Mouse (Mus musculus) hindbrain, embryonic 11.5 days (tissue): ENCODE data around the gene Smarcc2. TPM values are rescaled to one million over a fixed set of nuclear protein-coding genes. Genes with fewer than 3 reads are reported as not detected.

Experiments used
- ATAC-seq: fragments of 200-750 bp; cut with Nextera tagmentation; 2 replicates; pipeline ENCODE4 v1.8.0; 2017; ENCODE audit warnings: mild to moderate bottlenecking, moderate TSS enrichment, moderate library complexity; ENCODE audit not compliant: low FRiP score
- DNase-seq: peaks from one replicate; pipeline ENCODE4 v3.0.0-alpha.2; 2015; ENCODE audit warnings: low spot score
- H3K27ac ChIP-seq: fragments of 300-500 bp; sonication (generic); 2 replicates; pipeline ENCODE4 v1.5.1; 2014; ENCODE audit warnings: mild to moderate bottlenecking, low read depth, low read length
- H3K27me3 ChIP-seq: fragments of 300-500 bp; sonication (generic); 2 replicates; pipeline ENCODE4 v1.6.1; 2014; ENCODE audit warnings: mild to moderate bottlenecking, low read length, moderate library complexity, mixed read lengths; ENCODE audit not compliant: control insufficient read depth, insufficient read depth
- H3K36me3 ChIP-seq: fragments of 300-500 bp; sonication (generic); 2 replicates; pipeline ENCODE4 v1.6.1; 2014; ENCODE audit warnings: mild to moderate bottlenecking, low read length, moderate library complexity, mixed read lengths; ENCODE audit not compliant: control insufficient read depth, insufficient read depth
- H3K4me1 ChIP-seq: fragments of 300-500 bp; sonication (generic); replicated peaks from 2 replicates; pipeline ENCODE4 v1.6.1; 2014; ENCODE audit warnings: low read length, mixed read lengths; ENCODE audit not compliant: control insufficient read depth, insufficient read depth
- H3K4me2 ChIP-seq: fragments of 300-500 bp; sonication (generic); replicated peaks from 2 replicates; pipeline ENCODE4 v1.6.1; 2014; ENCODE audit warnings: mild to moderate bottlenecking, low read depth, low read length
- H3K4me3 ChIP-seq: fragments of 300-500 bp; sonication (generic); 2 replicates; pipeline ENCODE4 v1.5.1; 2014; ENCODE audit warnings: low read depth, low read length
- H3K9ac ChIP-seq: fragments of 300-500 bp; sonication (generic); 2 replicates; pipeline ENCODE4 v1.6.1; 2014; ENCODE audit warnings: low read depth, low read length
- H3K9me3 ChIP-seq: fragments of 300-500 bp; sonication (generic); 2 replicates; pipeline ENCODE4 v1.6.1; 2016; ENCODE audit warnings: low read length; ENCODE audit not compliant: control insufficient read depth
- WGBS: fragments of 180-500 bp; shearing (Covaris S2); extraction: QIAGEN DNeasy Blood & Tissue Kit; methylation state at CpG from one replicate; pipeline ENCODE4 v1.1.7; 2014; 5-methylcytosine and 5-hydroxymethylcytosine counted together
- polyA plus RNA-seq: library from polyadenylated mRNA; unstranded; fragments of >200 nt; fragmentation: Nextera tagmentation; extraction: Ambion mirVana; gene quantifications from 2 replicates; pipeline ENCODE4 v1.2.1, GENCODE M21; 2014

Smarcc2 gene
- polyA plus RNA-seq, 1 experiment from 2014 or later, result 170 TPM

DNA sequence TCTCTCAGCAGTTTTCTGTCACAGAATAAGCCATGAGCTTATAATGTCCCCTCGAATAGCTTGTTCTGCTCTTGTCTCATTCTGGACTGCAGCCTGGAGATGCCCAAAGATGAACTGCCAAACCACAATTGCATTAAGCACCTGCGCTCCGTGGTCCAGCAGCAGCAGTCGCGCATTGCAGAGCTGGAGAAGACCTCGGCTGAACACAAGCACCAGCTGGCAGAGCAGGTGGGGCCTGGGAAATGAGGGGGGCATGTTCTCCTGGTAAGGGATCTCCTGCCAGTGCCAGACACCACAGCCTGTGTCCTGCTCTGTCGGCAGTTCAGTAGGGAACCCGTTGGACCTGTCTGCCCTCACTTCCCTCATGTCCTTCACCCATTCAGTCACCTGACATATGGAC, 22.7 kb upstream of the Smarcc2 start:
- H3K27ac ChIP-seq, result no peak overlapping the region
- 96% methylated on average over 8 of the region's 8 CpGs for WGBS
- H3K4me3 ChIP-seq, result no peak overlapping the region
- no peaks in the 10 kb centered on the region for H3K9me3 ChIP-seq
- no peaks in the 10 kb centered on the region for H3K4me1 ChIP-seq
- H3K27me3 ChIP-seq, result no peaks in the 10 kb centered on the region
- no peak for DNase-seq
- no peak for ATAC-seq
- no peak overlapping the region for H3K4me2 ChIP-seq
- H3K36me3 ChIP-seq, result peaks cover 8% of the 10 kb centered on the region; the same call in 1 of the 2 replicates
- H3K9ac ChIP-seq, result no peak overlapping the region

DNA sequence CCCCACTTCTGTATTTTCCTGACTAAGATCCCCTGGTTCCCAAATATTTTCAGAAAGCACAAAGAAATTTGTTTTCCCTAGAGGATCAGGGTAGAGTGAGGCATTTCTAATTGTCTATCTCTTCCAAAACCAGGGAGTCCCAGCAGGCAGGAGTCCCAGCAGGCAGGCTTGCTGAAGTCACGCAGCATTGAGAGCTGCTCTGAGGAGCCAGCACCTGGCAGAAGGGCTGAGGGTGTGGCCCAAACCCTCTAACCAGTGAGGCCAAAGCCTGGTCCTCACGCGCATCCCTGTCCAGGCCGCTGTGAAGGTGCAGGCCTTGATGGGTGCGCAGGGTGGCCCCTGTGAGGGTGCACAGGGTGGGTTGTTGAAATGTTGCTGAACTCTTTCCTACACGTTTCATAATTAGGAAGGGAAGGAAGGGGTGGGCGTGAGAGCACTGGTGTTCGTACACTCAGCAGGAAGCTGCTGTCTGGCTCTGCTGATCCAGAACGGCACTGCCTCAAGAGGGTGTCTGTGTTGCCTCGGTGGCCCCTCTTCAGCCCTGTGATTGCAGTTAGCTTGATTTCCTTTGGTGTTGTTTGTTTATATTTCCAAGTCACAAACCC, 20.3 kb upstream of the Smarcc2 start:
- no peaks in the 10 kb centered on the region for H3K4me1 ChIP-seq
- H3K36me3 ChIP-seq, result peaks cover 8% of the 10 kb centered on the region; the same call in 1 of the 2 replicates
- no peaks in the 10 kb centered on the region for H3K27me3 ChIP-seq
- no peak overlapping the region for H3K9ac ChIP-seq
- H3K27ac ChIP-seq, result no peak overlapping the region
- no peak overlapping the region for H3K4me3 ChIP-seq
- no peak overlapping the region for H3K4me2 ChIP-seq
- ATAC-seq (no peak), DNase-seq (no peak)
- 81% methylated on average over 10 of the region's 10 CpGs for WGBS
- no peaks in the 10 kb centered on the region for H3K9me3 ChIP-seq

DNA sequence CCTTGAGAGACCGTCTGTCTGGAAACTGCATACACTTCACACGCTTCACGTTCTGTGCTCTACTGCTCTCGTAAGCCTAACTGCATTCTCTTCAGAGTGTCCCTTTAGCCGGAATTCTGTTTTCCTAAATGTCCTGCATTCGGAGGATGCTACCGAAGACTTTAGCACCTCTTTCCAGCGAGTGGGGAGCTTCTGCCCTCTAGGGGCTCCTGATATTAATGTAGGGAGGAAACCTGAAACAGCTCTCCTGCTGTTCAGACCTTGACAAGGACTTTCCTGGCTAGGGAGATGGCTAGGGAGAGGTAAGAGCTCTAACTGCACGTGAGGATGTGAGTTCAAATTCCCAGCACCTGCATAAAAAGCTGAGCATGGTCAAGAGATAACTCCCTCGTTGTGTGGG, 18.6 kb upstream of the Smarcc2 start:
- H3K27ac ChIP-seq, result no peak overlapping the region
- peaks cover 7% of the 10 kb centered on the region; the same call in 1 of the 2 replicates for H3K36me3 ChIP-seq
- no peaks in the 10 kb centered on the region for H3K27me3 ChIP-seq
- no peak for DNase-seq
- WGBS, result 73% methylated on average over 10 of the region's 10 CpGs
- ATAC-seq, result no peak
- no peak overlapping the region for H3K4me2 ChIP-seq
- no peak overlapping the region for H3K9ac ChIP-seq
- no peaks in the 10 kb centered on the region for H3K4me1 ChIP-seq
- no peak overlapping the region for H3K4me3 ChIP-seq
- no peaks in the 10 kb centered on the region for H3K9me3 ChIP-seq

DNA sequence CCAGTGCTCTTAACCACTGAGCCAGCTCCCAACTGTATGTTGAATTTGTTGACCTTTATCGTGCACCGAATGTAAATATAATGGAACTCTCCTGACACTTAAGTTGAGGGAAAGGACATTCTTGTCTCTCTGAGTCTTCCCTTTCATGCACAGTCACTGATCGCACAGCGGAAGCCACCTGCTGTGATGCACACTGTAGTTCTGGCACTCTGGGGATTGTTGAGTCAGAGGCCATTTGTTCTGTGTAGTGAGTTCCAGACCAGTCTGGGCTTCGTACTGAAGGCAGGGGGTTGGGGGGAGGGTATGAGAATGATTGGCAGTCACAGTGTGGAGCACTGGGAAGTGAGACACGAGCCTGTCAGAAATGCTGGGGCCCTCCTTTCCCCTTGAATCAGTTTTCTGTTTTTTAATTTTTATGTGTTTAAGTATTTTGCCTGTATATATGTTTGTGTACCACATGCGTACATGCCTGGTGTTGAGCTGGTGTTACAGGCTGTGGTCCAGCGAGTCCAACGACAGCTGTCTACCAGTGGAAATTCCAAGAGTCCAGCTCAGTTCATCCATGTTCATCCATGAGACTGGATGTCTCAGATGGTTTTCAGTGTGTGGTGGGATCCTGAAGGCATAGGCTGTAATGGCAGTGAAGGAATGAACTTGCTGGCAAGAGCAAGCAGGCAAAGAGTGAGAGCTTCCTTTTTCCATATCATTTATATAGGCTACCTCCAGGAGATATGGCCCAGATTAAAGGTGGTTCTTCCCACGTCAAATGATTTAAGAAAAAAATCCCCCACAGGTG, 17.5 kb upstream of the Smarcc2 start:
- Histone ChIP-seq H3K9me3 (no peaks in the 10 kb centered on the region), H3K4me2 (no peak overlapping the region), H3K27me3 (no peaks in the 10 kb centered on the region), H3K27ac (no peak overlapping the region), H3K4me1 (no peaks in the 10 kb centered on the region), H3K4me3 (no peak overlapping the region), H3K9ac (no peak overlapping the region), H3K36me3 (peaks cover 3% of the 10 kb centered on the region; the same call in 1 of the 2 replicates)
- 87% methylated on average over 10 of the region's 10 CpGs for WGBS
- ATAC-seq (no peak), DNase-seq (no peak)

DNA sequence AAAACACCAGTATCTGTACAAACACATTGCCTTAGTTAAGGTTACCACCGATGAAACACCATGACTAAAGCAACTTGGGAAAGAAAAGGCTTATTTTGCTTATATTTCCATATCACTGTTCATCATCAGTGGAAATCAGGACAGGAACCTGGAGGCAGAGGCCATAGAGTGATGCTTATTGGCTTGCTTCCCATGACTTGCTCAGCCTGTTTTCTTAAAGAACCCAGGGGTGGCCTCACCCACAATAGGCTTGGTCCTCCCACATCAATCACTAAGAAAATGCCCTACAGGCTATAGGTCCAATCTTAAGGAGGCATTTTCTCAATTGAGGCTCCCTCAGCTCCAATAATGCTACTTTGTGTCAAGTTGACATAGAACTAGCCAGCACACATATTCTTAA, 16.3 kb upstream of the Smarcc2 start:
- Histone ChIP-seq H3K4me2 (no peak overlapping the region), H3K9me3 (no peaks in the 10 kb centered on the region), H3K36me3 (peaks cover 3% of the 10 kb centered on the region; the same call in 1 of the 2 replicates), H3K4me3 (no peak overlapping the region), H3K27me3 (no peaks in the 10 kb centered on the region), H3K27ac (no peak overlapping the region), H3K4me1 (no peaks in the 10 kb centered on the region), H3K9ac (no peak overlapping the region)
- ATAC-seq (no peak), DNase-seq (no peak)
- 97% methylated on average over 1 of the region's 1 CpGs for WGBS

DNA sequence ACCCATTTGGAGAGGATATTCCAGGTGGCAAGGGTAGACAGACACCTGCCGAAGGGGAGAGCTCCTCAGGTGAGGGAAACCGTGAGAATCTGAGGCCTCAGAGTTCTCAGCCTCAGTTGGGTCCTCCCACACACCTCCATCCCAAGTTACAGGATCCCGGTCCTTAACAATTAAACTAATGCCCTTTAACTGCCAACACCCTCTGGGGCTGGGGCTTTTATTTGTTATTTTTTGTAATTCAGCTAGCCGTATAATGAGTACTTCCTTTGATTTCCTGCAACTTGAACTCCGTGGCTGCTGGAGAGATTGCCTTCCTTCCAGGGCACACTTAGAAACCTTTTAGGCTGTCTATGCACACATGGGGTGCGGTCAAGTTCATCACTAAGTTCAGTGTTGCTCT, 14.7 kb upstream of the Smarcc2 start:
- Histone ChIP-seq H3K4me3 (no peak overlapping the region), H3K4me2 (no peak overlapping the region), H3K36me3 (no peaks in the 10 kb centered on the region; the same call in 1 of the 2 replicates), H3K9me3 (no peaks in the 10 kb centered on the region), H3K4me1 (no peaks in the 10 kb centered on the region), H3K27me3 (no peaks in the 10 kb centered on the region), H3K27ac (no peak overlapping the region), H3K9ac (no peak overlapping the region)
- WGBS, result 85% methylated on average over 6 of the region's 6 CpGs
- ATAC-seq, result no peak
- DNase-seq, result no peak

DNA sequence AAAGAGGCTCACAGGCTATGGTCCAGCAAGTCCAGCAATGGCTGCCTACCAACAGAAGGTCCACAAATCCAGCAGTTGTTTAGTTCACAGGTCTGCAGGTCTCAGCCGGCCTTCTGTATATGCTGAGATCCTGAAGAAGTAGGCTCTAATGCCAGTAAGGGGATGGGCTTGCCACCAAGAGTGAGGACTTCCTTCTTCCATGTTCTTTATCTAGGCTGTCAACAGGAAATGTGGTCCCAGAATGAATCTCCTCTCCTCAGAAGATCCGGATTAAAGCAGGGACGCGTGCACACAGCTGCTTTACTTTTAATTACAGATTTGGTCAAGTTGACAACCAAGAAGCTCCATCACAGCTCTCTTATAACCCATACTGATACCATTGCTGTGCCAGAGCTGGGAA, 13.6 kb upstream of the Smarcc2 start:
- no peak for ATAC-seq

DNA sequence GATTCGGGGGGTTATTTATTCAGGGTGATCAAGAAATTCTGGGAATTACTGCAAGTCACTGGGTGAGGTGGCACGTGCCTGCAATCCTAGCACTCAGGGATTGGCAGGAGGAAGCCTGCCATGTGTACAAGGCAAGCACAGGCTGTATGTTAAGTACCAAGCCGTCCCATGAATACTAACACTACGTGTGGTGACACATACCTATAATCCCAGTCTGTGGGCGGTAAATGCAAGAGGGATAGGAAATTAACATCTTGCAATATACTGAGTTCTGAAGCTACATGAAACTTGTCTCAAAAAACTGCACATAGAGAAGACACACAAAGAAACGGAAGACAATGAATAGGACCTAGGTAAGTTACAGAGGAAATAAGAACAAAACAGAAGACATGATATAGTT, 8.0 kb upstream of the Smarcc2 start:
- Histone ChIP-seq H3K4me2 (no peak overlapping the region), H3K36me3 (no peaks in the 10 kb centered on the region), H3K9ac (no peak overlapping the region), H3K27ac (no peak overlapping the region), H3K4me1 (no peaks in the 10 kb centered on the region), H3K9me3 (no peaks in the 10 kb centered on the region), H3K27me3 (no peaks in the 10 kb centered on the region), H3K4me3 (no peak overlapping the region)
- DNase-seq (no peak), ATAC-seq (no peak)
- WGBS, result 81% methylated on average over 6 of the region's 6 CpGs

More for the DNA sequence above, 13.6 kb upstream of the Smarcc2 start:
- no peak overlapping the region for H3K4me3 ChIP-seq
- 88% methylated on average over 4 of the region's 4 CpGs for WGBS
- H3K27ac ChIP-seq, result no peak overlapping the region
- H3K27me3 ChIP-seq, result no peaks in the 10 kb centered on the region
- no peak overlapping the region for H3K4me2 ChIP-seq
- no peaks in the 10 kb centered on the region for H3K4me1 ChIP-seq
- no peak overlapping the region for H3K9ac ChIP-seq
- no peak for DNase-seq
- H3K9me3 ChIP-seq, result no peaks in the 10 kb centered on the region
- no peaks in the 10 kb centered on the region; the same call in 1 of the 2 replicates for H3K36me3 ChIP-seq

DNA sequence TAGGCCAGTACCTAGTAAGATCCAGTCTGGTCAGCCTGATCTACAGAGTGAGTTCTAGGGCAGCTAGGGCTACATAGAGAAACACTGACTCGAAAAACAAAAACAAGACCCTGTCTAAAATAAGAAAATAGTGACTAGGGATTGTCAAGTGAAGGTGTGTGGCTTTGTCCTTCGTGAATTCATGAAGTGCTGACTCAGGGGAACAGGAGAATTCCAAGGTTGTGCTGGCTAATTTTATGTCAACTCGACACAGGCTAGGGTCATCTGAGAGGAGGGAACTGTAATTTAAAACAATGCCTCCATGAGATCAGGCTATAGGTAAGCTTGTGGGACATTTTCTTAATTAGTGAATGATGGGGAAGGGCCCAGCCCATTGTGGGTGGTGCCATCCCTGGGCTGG, 4.6 kb upstream of the Smarcc2 start:
- Histone ChIP-seq H3K4me1 (no peaks in the 10 kb centered on the region), H3K9ac (no peak overlapping the region), H3K27me3 (no peaks in the 10 kb centered on the region), H3K27ac (no peak overlapping the region), H3K36me3 (no peaks in the 10 kb centered on the region), H3K4me2 (no peak overlapping the region), H3K4me3 (no peak overlapping the region), H3K9me3 (no peaks in the 10 kb centered on the region)
- no peak for DNase-seq
- 76% methylated on average over 3 of the region's 3 CpGs for WGBS
- ATAC-seq, result no peak
